Mouse (Mus musculus) ovary, postnatal 14 days (tissue): ENCODE results near the gene Rhoq.

ENCODE experiments used
- DNase-seq: peaks from one replicate; pipeline ENCODE4 v3.0.0; 2022; ENCODE audit warnings: low spot score

Rhoq gene

GRCm38 (mm10) chr17:86962894-86963585 lies at the start of gene Rhoq:
Gene Rhoq (plus strand): TSS chr17:86963082.
- DNase-seq: peak; percentile 73

- DNase-seq: no peak
Observed at GRCm38 (mm10) chr17:86915540-86915939, 47.3 kb upstream of the Rhoq start.

- DNase-seq: no peak
Observed at GRCm38 (mm10) chr17:86917048-86917447, 45.8 kb upstream of the Rhoq start, which contains the start of gene Tmem247. Gene Tmem247 (plus strand): TSS chr17:86917348.

GRCm38 (mm10) chr17:86918786-86919185 lies 44.1 kb upstream of the Rhoq start:
- no peak for DNase-seq

GRCm38 (mm10) chr17:86919729-86920128 lies 43.2 kb upstream of the Rhoq start:
- no peak for DNase-seq

GRCm38 (mm10) chr17:86924679-86925078 lies 38.2 kb upstream of the Rhoq start:
- DNase-seq: no peak

- no peak for DNase-seq
Observed at GRCm38 (mm10) chr17:86926836-86927235, 36.0 kb upstream of the Rhoq start.

GRCm38 (mm10) chr17:86929355-86929754 lies 33.5 kb upstream of the Rhoq start:
- DNase-seq: no peak

- DNase-seq: no peak
Observed at GRCm38 (mm10) chr17:86929981-86930380, 32.9 kb upstream of the Rhoq start.

GRCm38 (mm10) chr17:86932896-86933295 lies 30.0 kb upstream of the Rhoq start:
- DNase-seq: no peak

- DNase-seq: no peak
Observed at GRCm38 (mm10) chr17:86937064-86937463, 25.8 kb upstream of the Rhoq start.

- DNase-seq: peak; percentile 60
Observed at GRCm38 (mm10) chr17:86937497-86938155, 25.3 kb upstream of the Rhoq start.

GRCm38 (mm10) chr17:86938683-86939082 lies 24.2 kb upstream of the Rhoq start:
- DNase-seq: no peak

GRCm38 (mm10) chr17:86942112-86942511 lies 20.8 kb upstream of the Rhoq start:
- no peak for DNase-seq

GRCm38 (mm10) chr17:86943158-86943557 lies 19.7 kb upstream of the Rhoq start:
- DNase-seq: no peak

- no peak for DNase-seq
Observed at GRCm38 (mm10) chr17:86946078-86946477, 16.8 kb upstream of the Rhoq start.

GRCm38 (mm10) chr17:86947840-86948796 lies 14.8 kb upstream of the Rhoq start, which contains the start of gene Atp6v1e2:
Gene Atp6v1e2 (minus strand): TSS chr17:86947897.
- DNase-seq: no peak

GRCm38 (mm10) chr17:86948801-86949200 lies 14.1 kb upstream of the Rhoq start:
- no peak for DNase-seq

GRCm38 (mm10) chr17:86957239-86957638 lies 5.6 kb upstream of the Rhoq start:
- no peak for DNase-seq

- no peak for DNase-seq
Observed at GRCm38 (mm10) chr17:86957968-86958367, 4.9 kb upstream of the Rhoq start.

GRCm38 (mm10) chr17:86961301-86961841 lies 1.5 kb upstream of the Rhoq start:
- no peak for DNase-seq

- DNase-seq: peak; percentile 74
Observed at GRCm38 (mm10) chr17:86962297-86962893, 487 bp upstream of the Rhoq start.
